Comparison of ENCODE assay signal across 8 mouse cellular contexts in the genomic region with DNA sequence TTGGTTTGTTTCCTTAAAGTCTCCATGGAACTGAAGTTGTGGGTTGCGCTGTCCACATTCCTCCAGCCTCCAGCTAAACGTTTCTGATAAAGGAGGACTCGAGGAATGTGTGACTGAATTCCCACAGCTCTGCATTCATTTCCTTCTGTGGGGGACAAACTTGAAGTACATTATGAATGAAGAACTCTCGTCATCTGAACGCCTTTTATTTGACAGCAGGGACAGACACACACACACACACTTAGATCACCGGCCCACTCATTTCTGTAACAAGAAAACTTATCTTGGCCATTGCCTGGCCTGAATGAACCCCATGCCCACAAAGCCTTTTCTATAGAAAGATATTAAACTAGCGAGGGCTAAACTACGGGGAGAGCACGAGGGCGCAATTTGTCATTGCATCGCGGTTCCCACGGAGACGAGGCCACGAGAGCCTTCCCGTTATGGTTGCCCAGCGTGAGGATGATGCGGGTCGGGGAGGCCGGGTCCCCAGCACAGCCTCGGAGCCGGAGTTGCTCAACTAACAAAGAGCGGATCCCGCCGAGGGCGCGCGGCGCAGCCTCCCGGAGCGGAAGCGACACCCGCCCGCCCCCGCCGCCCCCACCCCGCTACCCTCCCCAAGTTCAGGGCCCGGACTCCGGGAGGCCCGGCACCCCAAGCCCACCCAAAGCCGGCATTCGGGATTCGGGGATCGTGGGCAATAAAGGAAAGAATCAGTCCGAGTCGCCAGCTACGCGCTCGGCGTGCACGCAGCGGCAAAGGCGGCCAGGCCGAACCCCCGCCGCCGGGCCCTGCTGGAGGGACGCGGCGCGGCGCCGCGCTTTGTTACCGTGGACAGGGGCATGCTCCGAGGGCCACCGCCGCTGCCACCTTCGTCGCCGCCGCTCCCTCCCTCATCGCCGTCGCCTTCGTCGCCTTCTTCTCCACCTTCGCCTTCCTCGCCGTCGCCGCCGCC. TPM values are rescaled to one million over a fixed set of nuclear protein-coding genes. Genes with fewer than 3 reads are reported as not detected.
DNase-seq lines count a peak whose midpoint lies in the region; ATAC-seq and TF ChIP-seq lines count a peak whose summit lies in the region.

No protein-coding gene starts in this region.

- under 1% methylated on average over 65 of the region's 83 CpGs for WGBS in hindbrain, embryonic 15.5 days
- under 1% methylated on average over 75 of the region's 83 CpGs for WGBS in limb, embryonic 15.5 days
- WGBS in midbrain, embryonic 16.5 days = under 1% methylated on average over 62 of the region's 83 CpGs

- peak overlapping the region; percentile 79 for H3K4me2 ChIP-seq in hindbrain, embryonic 15.5 days
- H3K4me2 ChIP-seq in limb, embryonic 15.5 days = peak overlapping the region; percentile 65
- H3K4me2 ChIP-seq in midbrain, embryonic 16.5 days (ENCODE audit: low read length) = peak overlapping the region; percentile 71

- H3K36me3 ChIP-seq in hindbrain, embryonic 15.5 days = no peaks in the 10 kb centered on the region
- H3K36me3 ChIP-seq in limb, embryonic 15.5 days = no peaks in the 10 kb centered on the region
- H3K36me3 ChIP-seq in midbrain, embryonic 16.5 days (ENCODE audit: control insufficient read depth, insufficient read depth, low read length) = no peaks in the 10 kb centered on the region

- H3K9me3 ChIP-seq in hindbrain, embryonic 15.5 days = no peaks in the 10 kb centered on the region
- no peaks in the 10 kb centered on the region for H3K9me3 ChIP-seq in limb, embryonic 15.5 days
- H3K9me3 ChIP-seq in midbrain, embryonic 16.5 days (replicated peaks; ENCODE audit: control insufficient read depth, low read length, poor library complexity, severe bottlenecking) = no peaks in the 10 kb centered on the region

- DNase-seq in layer of hippocampus, adult 2 months (ENCODE audit: low spot score in 2 of 2) = peak in 1 of 2 experiments; percentile 28
- DNase-seq in layer of hippocampus, adult 8-10 months (ENCODE audit: low spot score in 2 of 2) = no peak
- DNase-seq in cerebellum, adult 9-10 months = peak; percentile 38
- DNase-seq in gastrocnemius, adult 18-20 months (ENCODE audit: low spot score) = peak; percentile 24
- DNase-seq in spleen, postnatal 36 days (ENCODE audit: low spot score in 2 of 2) = peak; percentile 18 to 28

- peak overlapping the region; percentile 94 for H3K27ac ChIP-seq in layer of hippocampus, adult 2 months
- peak overlapping the region; percentile 98 for H3K27ac ChIP-seq in hindbrain, embryonic 15.5 days (replicated peaks)
- H3K27ac ChIP-seq in limb, embryonic 15.5 days = peak overlapping the region; percentile 99
- peak overlapping the region; percentile 100 for H3K27ac ChIP-seq in midbrain, embryonic 16.5 days (ENCODE audit: low read length)

- H3K4me3 ChIP-seq in layer of hippocampus, adult 2 months = peak overlapping the region; percentile 93
- H3K4me3 ChIP-seq in hindbrain, embryonic 15.5 days = peak overlapping the region; percentile 88
- H3K4me3 ChIP-seq in limb, embryonic 15.5 days = peak overlapping the region; percentile 82
- H3K4me3 ChIP-seq in midbrain, embryonic 16.5 days (ENCODE audit: low read depth, low read length) = peak overlapping the region; percentile 93

- peak overlapping the region; percentile 96 for H3K9ac ChIP-seq in hindbrain, embryonic 15.5 days
- peak overlapping the region; percentile 89 for H3K9ac ChIP-seq in limb, embryonic 15.5 days
- H3K9ac ChIP-seq in midbrain, embryonic 16.5 days (ENCODE audit: low read depth, low read length) = peak overlapping the region; percentile 99

- H3K27me3 ChIP-seq in hindbrain, embryonic 15.5 days = no peaks in the 10 kb centered on the region
- H3K27me3 ChIP-seq in limb, embryonic 15.5 days = no peaks in the 10 kb centered on the region
- no peaks in the 10 kb centered on the region for H3K27me3 ChIP-seq in midbrain, embryonic 16.5 days (ENCODE audit: control insufficient read depth, insufficient read depth, low read depth, low read length)

- TF ChIP-seq CTCF in layer of hippocampus, adult 2 months (conservative IDR thresholded peaks at IDR 0.05) = no peak; the same call in 1 of the 2 replicates

- 0 out of 2 replicates have a peak, but pooled peaks have one; percentile 3 for ATAC-seq in hindbrain, embryonic 15.5 days (ENCODE audit: low FRiP score, low read depth)
- no peak for ATAC-seq in limb, embryonic 15.5 days (ENCODE audit: insufficient number of reproducible peaks, low FRiP score, low TSS enrichment, low read depth)
- ATAC-seq in midbrain, embryonic 16.5 days = peak; percentile 31

- peaks cover 34% of the 10 kb centered on the region for H3K4me1 ChIP-seq in hindbrain, embryonic 15.5 days (replicated peaks)
- H3K4me1 ChIP-seq in limb, embryonic 15.5 days = peaks cover 7% of the 10 kb centered on the region
- H3K4me1 ChIP-seq in midbrain, embryonic 16.5 days (ENCODE audit: control insufficient read depth, insufficient read depth, low read length) = peaks cover 33% of the 10 kb centered on the region

RNA-seq across cellular contexts. Expression of a gene that starts 1.0 kb away (rescaled TPM):
- 10 to 100 TPM; 62.8 to 67.1 TPM for total RNA-seq in layer of hippocampus, adult 2 months (2021)
- total RNA-seq in layer of hippocampus, adult 8-10 months (2022) = 10 to 100 TPM; 61.5 to 65.8 (median 63.6) TPM
- 10 to 100 TPM; 15.0 to 15.3 TPM for total RNA-seq in gastrocnemius, adult 18-20 months (2021)
- polyA plus RNA-seq in hindbrain, embryonic 15.5 days (2015; fragmentation: Nextera tagmentation; extraction: Ambion mirVana) = 58.6 and 62.1 TPM in 2 replicates
- polyA plus RNA-seq in limb, embryonic 15.5 days (2015; fragmentation: Nextera tagmentation; extraction: Ambion mirVana) = 41.9 and 47.6 TPM in 2 replicates
- 53.9 and 59.2 TPM in 2 replicates for polyA plus RNA-seq in midbrain, embryonic 16.5 days (2015; fragmentation: Nextera tagmentation; extraction: Ambion mirVana)

Comparison
In these comparisons a context has a peak if more than half of its experiments do, and no peak if none do; other contexts are left out.
1. DNase-seq: peak in cerebellum, adult 9-10 months (single experiment), gastrocnemius, adult 18-20 months (single experiment) and spleen, postnatal 36 days (2 of 2); none in layer of hippocampus, adult 8-10 months (0 of 2).
2. Peak in every context shown above with its lines, with median percentiles within 50 percentile points of each other: H3K27ac ChIP-seq, H3K4me3 ChIP-seq, H3K4me2 ChIP-seq and H3K9ac ChIP-seq.